Mouse (Mus musculus) gonadal fat pad, adult 2 months (tissue): Measurements from ENCODE around the gene Gipc2. TPM values are rescaled to one million over a fixed set of nuclear protein-coding genes. Genes with fewer than 3 reads are reported as not detected.

Experiments used
- DNase-seq: peaks from one replicate; pipeline ENCODE4 v3.0.0-alpha.2; 2012; ENCODE audit warnings: low read depth
- polyA plus RNA-seq: library from polyadenylated mRNA; depleted of rRNA; stranded (reverse); fragments of >200 nt; gene quantifications from 2 replicates; pipeline ENCODE4 v1.2.3, GENCODE M21; 2012

The Gipc2 gene
- polyA plus RNA-seq, 1 experiment = 3.7 TPM

- no peak for DNase-seq
Measured at GRCm38 (mm10) chr3:152117941-152118340, 48.1 kb downstream of the Gipc2 start.

- DNase-seq = no peak
Measured at GRCm38 (mm10) chr3:152116140-152116539, 49.9 kb downstream of the Gipc2 start.

- DNase-seq = peak; percentile 33
Measured at GRCm38 (mm10) chr3:152114786-152115185, 51.2 kb downstream of the Gipc2 start.

- DNase-seq = no peak
Measured at GRCm38 (mm10) chr3:152114222-152114621, 51.8 kb downstream of the Gipc2 start.

GRCm38 (mm10) chr3:152113496-152113895 is 52.5 kb downstream of the Gipc2 start:
- no peak for DNase-seq

DNA sequence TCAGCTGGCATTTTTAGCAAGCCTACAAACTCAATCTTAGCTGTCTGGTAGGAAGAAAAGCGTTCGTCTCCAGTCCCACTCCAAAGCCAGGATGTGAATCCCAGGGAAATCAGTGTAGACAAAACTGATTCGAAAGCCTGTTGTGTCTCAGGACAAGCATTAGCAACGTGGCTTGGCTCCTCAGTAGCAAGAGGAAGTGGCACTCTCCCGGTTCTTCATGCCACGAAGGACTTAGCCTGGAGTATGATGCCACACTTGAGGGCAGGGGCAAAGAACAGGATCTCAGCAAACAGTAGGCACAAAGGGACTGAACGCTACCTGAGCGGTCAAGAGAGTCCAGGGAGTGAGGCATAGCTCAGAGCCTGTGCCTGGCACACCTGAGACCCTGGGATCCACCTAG is 53.4 kb downstream of the Gipc2 start:
- no peak for DNase-seq

- no peak for DNase-seq
Measured at GRCm38 (mm10) chr3:152111482-152111881, 54.5 kb downstream of the Gipc2 start.

GRCm38 (mm10) chr3:152111081-152111480 is 54.9 kb downstream of the Gipc2 start:
- DNase-seq = peak; percentile 26

- DNase-seq = no peak
Measured at GRCm38 (mm10) chr3:152109260-152109587, 56.8 kb downstream of the Gipc2 start.

DNA sequence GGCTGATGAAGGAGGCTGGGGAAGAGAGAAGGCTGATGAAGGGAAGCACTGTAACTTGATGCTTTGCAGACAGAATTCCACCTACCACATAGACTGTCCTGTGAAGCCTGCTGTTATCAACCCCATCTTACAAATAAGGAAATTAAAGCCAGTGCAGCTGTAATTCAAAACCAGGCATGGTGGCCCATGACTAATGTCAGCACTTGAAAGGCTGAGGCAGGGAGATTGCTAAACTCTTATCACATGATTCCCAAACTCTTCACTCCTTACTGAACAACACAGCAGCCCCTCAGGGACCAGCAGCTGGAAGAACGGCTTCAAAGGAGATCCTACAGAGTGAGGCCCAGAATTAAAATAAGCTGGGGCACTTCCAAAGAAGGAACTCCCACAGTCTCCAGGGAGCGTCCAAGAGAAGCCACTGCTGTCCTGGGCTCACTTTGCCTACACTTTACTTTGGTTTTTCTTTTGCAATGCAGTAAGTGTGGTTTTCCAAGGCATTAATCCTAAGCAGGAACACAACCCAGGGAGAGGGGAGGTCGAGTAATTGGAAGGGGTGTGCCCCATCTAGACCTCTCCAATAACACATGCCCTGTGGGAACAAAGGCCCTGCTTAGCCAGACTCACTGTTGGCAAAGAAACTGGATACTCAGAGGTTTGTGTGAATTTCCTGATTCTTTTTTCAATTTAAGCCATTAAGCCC is 57.3 kb downstream of the Gipc2 start:
- DNase-seq = no peak

GRCm38 (mm10) chr3:152108003-152108395 is 58.0 kb downstream of the Gipc2 start:
- DNase-seq = no peak

DNA sequence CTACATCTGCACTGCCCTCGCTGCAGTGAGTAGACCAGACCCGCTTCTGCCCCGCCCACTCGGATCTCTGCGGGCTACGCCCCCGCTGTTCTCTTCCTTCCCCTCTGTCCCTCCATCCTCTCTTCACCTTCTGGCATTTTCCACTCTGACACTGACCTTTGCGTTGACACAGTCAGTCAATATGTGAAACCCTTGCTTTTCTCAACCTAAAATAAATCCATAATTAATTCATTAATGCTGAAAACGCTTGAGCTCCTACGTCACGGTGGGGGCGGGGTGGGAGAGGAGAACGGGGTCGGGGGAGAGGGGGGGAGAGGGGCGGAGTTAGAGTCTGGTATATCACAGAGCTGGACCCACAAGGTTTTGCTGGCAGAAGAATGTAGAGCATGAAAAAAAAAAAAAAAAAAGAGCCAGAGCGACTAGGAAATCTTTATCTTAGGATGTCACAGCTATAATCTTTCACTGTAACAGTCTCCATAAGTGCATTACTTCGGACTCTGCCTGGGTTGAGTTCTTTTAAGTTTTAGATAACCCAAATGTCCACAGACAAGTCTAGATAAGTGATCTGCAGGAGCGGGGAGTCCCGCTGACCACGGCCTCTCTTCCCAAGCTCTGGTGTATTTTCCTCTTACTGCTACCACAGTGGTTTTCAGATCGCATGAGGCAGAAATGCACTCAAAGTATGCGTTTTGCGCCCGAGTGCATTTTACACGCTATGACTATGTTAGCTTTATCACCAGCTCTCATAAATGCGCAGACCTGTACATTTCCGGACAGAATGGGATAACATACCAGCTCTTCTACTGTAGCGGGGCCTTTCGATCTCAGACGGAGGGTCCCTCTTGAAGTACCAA is 58.7 kb downstream of the Gipc2 start:
- DNase-seq = no peak

DNA sequence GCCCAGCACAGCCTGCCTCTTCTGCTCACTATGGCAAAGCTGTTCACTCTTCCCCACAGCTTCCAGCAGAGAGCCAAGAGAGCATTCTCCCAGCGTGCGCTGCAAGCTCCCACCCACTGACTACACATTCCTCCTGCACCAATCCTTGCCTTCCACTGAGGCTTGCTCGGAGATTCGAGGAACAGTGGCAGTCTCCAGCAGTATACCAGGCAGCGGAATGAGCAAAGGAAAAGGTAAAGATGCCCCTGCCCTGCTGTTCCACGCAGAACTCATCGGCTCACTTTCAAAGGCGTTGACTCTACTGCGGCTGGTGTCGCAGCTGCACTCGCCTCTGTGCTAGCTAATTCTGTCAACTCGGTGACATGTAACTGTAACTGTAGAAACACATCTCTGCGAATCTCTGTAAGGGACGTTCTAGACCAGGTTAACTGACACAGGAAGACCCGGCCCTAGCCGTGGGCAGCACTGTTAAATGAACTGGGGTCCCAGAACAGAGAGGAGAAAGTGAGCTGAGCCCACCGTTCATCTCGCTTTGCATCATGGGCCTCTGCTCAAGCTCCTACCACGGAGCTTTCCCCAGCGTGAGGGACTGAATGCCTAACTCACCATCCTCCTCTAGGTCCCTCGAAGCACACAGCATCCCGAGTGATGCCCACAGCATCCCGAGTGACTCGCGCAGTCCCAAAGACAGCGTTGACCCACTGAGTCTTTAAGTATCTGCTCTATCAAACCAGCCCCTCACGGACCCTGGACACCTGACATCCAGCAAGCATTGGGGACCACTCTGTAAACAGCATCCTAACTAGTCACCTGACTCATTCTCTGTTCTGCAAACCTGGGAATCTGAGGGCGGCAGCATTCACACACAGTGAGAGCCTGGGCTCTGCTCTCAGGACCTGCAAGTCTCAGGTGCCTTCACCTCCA is 59.5 kb downstream of the Gipc2 start:
- no peak for DNase-seq

GRCm38 (mm10) chr3:152105341-152105740 is 60.7 kb downstream of the Gipc2 start:
- no peak for DNase-seq

GRCm38 (mm10) chr3:152103381-152103780 is 62.6 kb downstream of the Gipc2 start:
- DNase-seq = no peak

DNA sequence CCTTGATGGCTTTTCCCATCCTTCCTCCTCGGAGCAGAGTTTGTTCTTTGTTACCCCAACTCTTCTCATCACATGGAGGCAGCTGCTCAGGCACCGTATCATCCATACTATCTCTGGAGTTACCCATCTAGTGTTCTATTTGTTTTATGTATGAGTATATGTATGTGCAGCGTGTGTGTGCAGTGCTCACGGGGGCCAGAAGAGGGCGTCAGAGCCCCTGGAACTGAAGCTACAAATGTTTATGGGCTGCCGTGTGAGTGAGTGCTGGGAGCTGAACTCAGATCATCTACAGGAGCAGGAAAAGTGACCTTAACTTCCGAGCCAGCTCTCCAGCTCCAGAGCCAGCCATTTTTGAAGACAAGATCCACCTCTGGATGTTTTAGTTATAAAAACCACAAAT is 64.6 kb downstream of the Gipc2 start:
- DNase-seq = no peak

DNA sequence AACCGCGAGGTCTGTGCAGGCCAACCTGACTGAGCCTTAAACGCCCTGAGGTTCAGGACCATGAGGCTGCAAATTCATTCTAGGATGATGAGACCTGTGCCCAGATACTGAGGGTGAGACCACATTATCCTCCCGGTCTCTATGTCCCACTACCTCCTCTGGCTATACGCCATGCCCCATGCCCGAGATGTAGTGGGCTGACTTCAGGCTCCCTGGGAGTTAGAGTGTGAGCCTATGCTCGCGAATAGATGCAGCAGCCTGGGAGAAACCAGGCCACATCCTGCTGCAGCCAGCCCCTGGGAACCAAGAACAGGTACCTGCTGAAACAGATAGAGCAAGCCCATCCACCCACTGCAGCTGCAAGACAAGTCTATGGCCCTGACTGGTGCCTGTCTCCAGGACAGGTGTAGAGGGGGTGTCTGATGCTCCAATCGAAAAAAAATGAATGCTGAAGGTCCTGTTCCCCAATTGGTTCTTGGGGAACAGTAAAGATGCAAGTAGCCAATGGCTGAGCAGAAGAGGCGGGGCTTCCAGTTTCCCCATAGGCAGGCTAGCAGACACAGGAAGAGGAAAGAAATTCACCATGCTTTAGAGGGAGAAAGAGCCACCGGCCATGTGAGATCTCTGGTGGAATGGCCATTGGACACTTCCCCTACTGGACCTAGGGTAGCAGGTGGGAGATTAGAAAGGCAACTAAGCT is 65.8 kb downstream of the Gipc2 start:
- DNase-seq = no peak

DNA sequence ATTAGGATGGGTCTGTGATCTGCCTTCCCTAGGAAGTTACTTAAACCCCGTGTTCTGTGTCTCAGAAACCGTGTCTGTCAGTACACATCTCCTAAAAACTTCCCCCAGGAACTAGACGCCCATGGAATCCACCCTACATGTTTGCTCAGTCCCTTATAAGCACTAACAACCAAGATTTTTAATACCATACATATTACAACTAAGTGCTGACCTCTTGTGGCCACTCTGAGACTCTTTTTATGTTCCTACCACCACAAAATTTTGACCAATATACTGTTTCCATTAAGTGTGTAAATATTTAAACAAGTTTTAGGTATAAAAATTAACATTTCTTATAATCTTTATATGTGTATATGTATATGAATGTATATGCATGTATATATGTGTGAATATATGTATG is 71.0 kb downstream of the Gipc2 start:
- no peak for DNase-seq

GRCm38 (mm10) chr3:152092385-152093057 is 73.5 kb downstream of the Gipc2 start:
- DNase-seq = no peak

DNA sequence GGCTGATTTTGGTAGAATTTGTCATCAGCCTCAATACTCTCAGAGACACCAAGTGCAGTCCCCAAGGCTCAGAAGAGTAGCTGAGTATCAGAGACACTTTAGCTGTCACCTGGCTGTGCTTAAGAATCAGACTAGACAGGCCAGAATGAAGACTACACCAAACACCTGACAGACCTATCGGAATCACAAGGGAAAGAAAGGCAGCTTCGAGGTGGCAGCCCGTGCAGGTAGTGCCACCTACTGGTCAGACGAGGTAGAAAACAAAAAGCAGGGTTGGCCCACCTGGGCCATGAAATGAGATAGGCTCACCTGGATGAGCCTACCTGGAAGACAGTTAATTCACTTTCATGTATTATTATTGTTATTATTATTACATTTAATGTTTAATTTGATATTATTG is 76.9 kb downstream of the Gipc2 start:
- no peak for DNase-seq

DNA sequence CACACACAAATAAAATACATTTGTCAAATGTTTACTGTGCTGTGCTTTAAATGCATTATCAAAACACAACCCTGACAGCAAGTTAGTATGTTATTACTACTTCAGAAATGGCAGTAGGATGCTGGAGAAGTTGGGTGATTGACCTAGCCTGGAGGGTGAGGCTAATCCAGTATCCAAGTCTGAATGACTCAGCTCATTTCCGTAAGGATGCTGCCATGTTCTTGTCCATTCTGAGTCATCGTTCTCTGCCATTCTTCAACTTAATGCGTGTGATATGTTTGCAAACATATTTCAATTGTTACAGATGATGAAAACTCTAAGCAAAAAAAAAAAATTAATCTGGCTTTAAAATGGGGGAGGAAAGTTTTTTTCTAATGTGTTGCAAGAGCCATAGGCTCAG is 84.6 kb downstream of the Gipc2 start:
- no peak for DNase-seq
